Mouse (Mus musculus) lung, postnatal 14 days (tissue): ENCODE data around the gene Kank1.

ENCODE experiments used
- DNase-seq: peaks from one replicate; pipeline ENCODE4 v3.0.0; 2021

Gene Kank1

GRCm38 (mm10) chr19:25373594-25373993 is 136.8 kb downstream of the Kank1 start:
- DNase-seq: no peak

- DNase-seq: no peak
These were observed 137.4 kb downstream of the Kank1 start for GRCm38 (mm10) chr19:25374191-25374590.

- peak; percentile 50 for DNase-seq
These were observed 138.2 kb downstream of the Kank1 start for GRCm38 (mm10) chr19:25374926-25375325.

GRCm38 (mm10) chr19:25376871-25377270 is 140.1 kb downstream of the Kank1 start:
- no peak for DNase-seq

GRCm38 (mm10) chr19:25380675-25381074 is 143.9 kb downstream of the Kank1 start:
- no peak for DNase-seq

- no peak for DNase-seq
These were observed 145.2 kb downstream of the Kank1 start for GRCm38 (mm10) chr19:25381972-25382371.

GRCm38 (mm10) chr19:25382494-25382893 is 145.7 kb downstream of the Kank1 start:
- DNase-seq: no peak

GRCm38 (mm10) chr19:25383386-25384146 is 146.8 kb downstream of the Kank1 start:
- DNase-seq: no peak

GRCm38 (mm10) chr19:25385981-25386380 is 149.2 kb downstream of the Kank1 start:
- DNase-seq: no peak

GRCm38 (mm10) chr19:25386679-25387470 is 150.1 kb downstream of the Kank1 start:
- DNase-seq: no peak

GRCm38 (mm10) chr19:25387902-25388301 is 151.1 kb downstream of the Kank1 start:
- no peak for DNase-seq

- DNase-seq: no peak
These were observed 155.4 kb downstream of the Kank1 start for GRCm38 (mm10) chr19:25392135-25392534.

- DNase-seq: peak; percentile 66
These were observed 158.3 kb downstream of the Kank1 start for GRCm38 (mm10) chr19:25395035-25395434.

- no peak for DNase-seq
These were observed 160.0 kb downstream of the Kank1 start for GRCm38 (mm10) chr19:25396709-25397266.

GRCm38 (mm10) chr19:25399511-25400211 is 162.9 kb downstream of the Kank1 start:
- no peak for DNase-seq

- DNase-seq: no peak
These were observed 163.6 kb downstream of the Kank1 start for GRCm38 (mm10) chr19:25400212-25400913.

- no peak for DNase-seq
These were observed 164.7 kb downstream of the Kank1 start for GRCm38 (mm10) chr19:25401521-25401920.

- DNase-seq: no peak
These were observed 167.4 kb downstream of the Kank1 start for GRCm38 (mm10) chr19:25404163-25404562.

- no peak for DNase-seq
These were observed 169.2 kb downstream of the Kank1 start for GRCm38 (mm10) chr19:25405987-25406386.

- peak; percentile 59 for DNase-seq
These were observed 169.9 kb downstream of the Kank1 start for GRCm38 (mm10) chr19:25406481-25407184.

- DNase-seq: no peak
These were observed 170.6 kb downstream of the Kank1 start for GRCm38 (mm10) chr19:25407185-25407886.
